Mouse (Mus musculus) stomach, embryonic 16.5 days (tissue): ENCODE data around the gene Vsir. TPM values are rescaled to one million over a fixed set of nuclear protein-coding genes. Genes with fewer than 3 reads are reported as not detected.
A peak's percentile ranks its signal among the peaks of the same experiment; 100 is the strongest.

Experiments
- ATAC-seq: fragments of 200-750 bp; cut with Nextera tagmentation; 2 replicates; pipeline ENCODE4 v1.8.0; 2017; ENCODE audit warnings: moderate number of reproducible peaks, moderate TSS enrichment; ENCODE audit not compliant: insufficient read depth, low FRiP score
- H3K27ac ChIP-seq: fragments of 300-500 bp; sonication (generic); 2 replicates; pipeline ENCODE4 v1.5.1; 2014; ENCODE audit warnings: low read length
- H3K27me3 ChIP-seq: fragments of 300-500 bp; sonication (generic); 2 replicates; pipeline ENCODE4 v1.6.1; 2014; ENCODE audit warnings: low read length, control low read depth, mixed read lengths; ENCODE audit not compliant: control insufficient read depth, insufficient read depth
- H3K36me3 ChIP-seq: fragments of 300-500 bp; sonication (generic); 2 replicates; pipeline ENCODE4 v1.6.1; 2014; ENCODE audit warnings: low read length; ENCODE audit not compliant: control insufficient read depth, insufficient read depth
- H3K4me1 ChIP-seq: fragments of 300-500 bp; sonication (generic); 2 replicates; pipeline ENCODE4 v1.6.1; 2014; ENCODE audit warnings: low read length, control low read depth, mixed read lengths; ENCODE audit not compliant: control insufficient read depth, insufficient read depth
- H3K4me2 ChIP-seq: fragments of 300-500 bp; sonication (generic); 2 replicates; pipeline ENCODE4 v1.6.1; 2014; ENCODE audit warnings: low read depth, low read length, mixed read lengths
- H3K4me3 ChIP-seq: fragments of 300-500 bp; sonication (generic); replicated peaks from 2 replicates; pipeline ENCODE4 v1.5.1; 2014; ENCODE audit warnings: mild to moderate bottlenecking, low read length
- H3K9ac ChIP-seq: fragments of 300-500 bp; sonication (generic); 2 replicates; pipeline ENCODE4 v1.6.1; 2014; ENCODE audit warnings: low read length
- H3K9me3 ChIP-seq: fragments of 300-500 bp; sonication (generic); replicated peaks from 2 replicates; pipeline ENCODE4 v1.6.1; 2016; ENCODE audit warnings: low read length, control low read depth; ENCODE audit not compliant: control insufficient read depth
- WGBS: fragments of 180-500 bp; shearing (Covaris S2); extraction: QIAGEN DNeasy Blood & Tissue Kit; methylation state at CpG from one replicate; pipeline ENCODE4 v1.1.7; 2014; 5-methylcytosine and 5-hydroxymethylcytosine counted together
- polyA plus RNA-seq: library from polyadenylated mRNA; unstranded; fragments of >200 nt; fragmentation: Nextera tagmentation; extraction: Ambion mirVana; gene quantifications from 2 replicates; pipeline ENCODE4 v1.2.1, GENCODE M21; 2015

Gene Vsir
- polyA plus RNA-seq, 1 experiment from 2014 or later: 8.5 TPM

- ATAC-seq: no peak
- no peaks in the 10 kb centered on the region for H3K9me3 ChIP-seq
- H3K4me1 ChIP-seq: peaks cover 3% of the 10 kb centered on the region
- H3K36me3 ChIP-seq: no peaks in the 10 kb centered on the region
- H3K27ac ChIP-seq: no peak overlapping the region
- no peak overlapping the region for H3K9ac ChIP-seq
- H3K4me3 ChIP-seq: no peak overlapping the region
- H3K4me2 ChIP-seq: no peak overlapping the region
- H3K27me3 ChIP-seq: no peaks in the 10 kb centered on the region
- WGBS: 89% methylated on average over 4 of the region's 4 CpGs
Observed at GRCm38 (mm10) chr10:60335021-60335420, 11.6 kb upstream of the Vsir start.

- H3K9me3 ChIP-seq: no peaks in the 10 kb centered on the region
- H3K9ac ChIP-seq: no peak overlapping the region
- no peak overlapping the region for H3K4me2 ChIP-seq
- H3K27ac ChIP-seq: no peak overlapping the region
- H3K4me1 ChIP-seq: peaks cover 5% of the 10 kb centered on the region; the same call in 1 of the 2 replicates
- no peaks in the 10 kb centered on the region for H3K36me3 ChIP-seq
- no peak for ATAC-seq
- H3K4me3 ChIP-seq: no peak overlapping the region
- WGBS: 69% methylated on average over 9 of the region's 9 CpGs
- no peaks in the 10 kb centered on the region for H3K27me3 ChIP-seq
Observed at GRCm38 (mm10) chr10:60341528-60341927, 5.1 kb upstream of the Vsir start.

- no peak for ATAC-seq
- Histone ChIP-seq H3K27me3 (0 out of 2 replicates have a peak, but pooled peaks cover 3% of the 10 kb centered on the region), H3K9ac (no peak overlapping the region), H3K4me2 (no peak overlapping the region), H3K36me3 (no peaks in the 10 kb centered on the region), H3K27ac (no peak overlapping the region), H3K4me1 (peaks cover 29% of the 10 kb centered on the region), H3K4me3 (no peak overlapping the region), H3K9me3 (no peaks in the 10 kb centered on the region)
- 67% methylated on average over 3 of the region's 3 CpGs for WGBS
Observed at GRCm38 (mm10) chr10:60344111-60344510, 2.5 kb upstream of the Vsir start.

- Histone ChIP-seq H3K4me3 (peak overlapping the region; percentile 46; the same call in 1 of the 2 replicates), H3K4me1 (peaks cover 43% of the 10 kb centered on the region), H3K27ac (no peak overlapping the region), H3K27me3 (0 out of 2 replicates have a peak, but pooled peaks cover 3% of the 10 kb centered on the region), H3K36me3 (no peaks in the 10 kb centered on the region), H3K9ac (no peak overlapping the region), H3K4me2 (peak overlapping the region; percentile 57), H3K9me3 (no peaks in the 10 kb centered on the region)
- ATAC-seq: no peak
- 85% methylated on average over 4 of the region's 4 CpGs for WGBS
Observed at GRCm38 (mm10) chr10:60346056-60346455, 595 bp upstream of the Vsir start.

GRCm38 (mm10) chr10:60347768-60348610 lies 1.3 kb downstream of the Vsir start:
- Histone ChIP-seq H3K36me3 (no peaks in the 10 kb centered on the region), H3K9me3 (no peaks in the 10 kb centered on the region), H3K4me3 (peak overlapping the region; percentile 46), H3K4me1 (peaks cover 62% of the 10 kb centered on the region), H3K4me2 (peak overlapping the region; percentile 57), H3K9ac (peak overlapping the region; percentile 69; the same call in 1 of the 2 replicates), H3K27ac (peak overlapping the region; percentile 97), H3K27me3 (0 out of 2 replicates have a peak, but pooled peaks cover 3% of the 10 kb centered on the region)
- no peak for ATAC-seq
- WGBS: 55% methylated on average over 9 of the region's 9 CpGs

- Histone ChIP-seq H3K9ac (peak overlapping the region; percentile 53), H3K4me2 (peak overlapping the region; percentile 57), H3K4me1 (peaks cover 67% of the 10 kb centered on the region), H3K4me3 (peak overlapping the region; percentile 46; the same call in 1 of the 2 replicates), H3K36me3 (no peaks in the 10 kb centered on the region), H3K9me3 (no peaks in the 10 kb centered on the region), H3K27me3 (0 out of 2 replicates have a peak, but pooled peaks cover 3% of the 10 kb centered on the region), H3K27ac (peak overlapping the region; percentile 97)
- ATAC-seq: no peak
- WGBS: 39% methylated on average over 6 of the region's 6 CpGs
Observed at GRCm38 (mm10) chr10:60349056-60349455, 2.4 kb downstream of the Vsir start.

- H3K9me3 ChIP-seq: no peaks in the 10 kb centered on the region
- 0 out of 2 replicates have a peak overlapping the region, but pooled peaks have one; percentile 8 for H3K4me3 ChIP-seq
- ATAC-seq: no peak
- H3K27me3 ChIP-seq: 0 out of 2 replicates have a peak, but pooled peaks cover 3% of the 10 kb centered on the region
- H3K4me1 ChIP-seq: peaks cover 67% of the 10 kb centered on the region
- H3K9ac ChIP-seq: peak overlapping the region; percentile 48
- WGBS: 86% methylated on average over 5 of the region's 5 CpGs
- H3K4me2 ChIP-seq: peak overlapping the region; percentile 57; the same call in 1 of the 2 replicates
- peak overlapping the region; percentile 97 for H3K27ac ChIP-seq
- H3K36me3 ChIP-seq: no peaks in the 10 kb centered on the region
Observed at GRCm38 (mm10) chr10:60349644-60350043, 3.0 kb downstream of the Vsir start.

GRCm38 (mm10) chr10:60350077-60350804 lies 3.6 kb downstream of the Vsir start:
- H3K27me3 ChIP-seq: 0 out of 2 replicates have a peak, but pooled peaks cover 3% of the 10 kb centered on the region
- H3K4me3 ChIP-seq: peak overlapping the region; percentile 32
- no peak for ATAC-seq
- H3K4me1 ChIP-seq: peaks cover 67% of the 10 kb centered on the region
- H3K9me3 ChIP-seq: no peaks in the 10 kb centered on the region
- no peaks in the 10 kb centered on the region for H3K36me3 ChIP-seq
- peak overlapping the region; percentile 57 for H3K4me2 ChIP-seq
- peak overlapping the region; percentile 97 for H3K27ac ChIP-seq
- 36% methylated on average over 4 of the region's 5 CpGs for WGBS
- peak overlapping the region; percentile 48 for H3K9ac ChIP-seq
